Mouse (Mus musculus) kidney, embryonic 15.5 days (tissue): ENCODE measurements around the gene Eif2s2. TPM values are rescaled to one million over a fixed set of nuclear protein-coding genes. Genes with fewer than 3 reads are reported as not detected.

Source experiments
- polyA plus RNA-seq: library from polyadenylated mRNA; unstranded; fragments of >200 nt; fragmentation: Nextera tagmentation; extraction: Ambion mirVana; gene quantifications from 2 replicates; pipeline ENCODE4 v1.2.1, GENCODE M21; 2015

The Eif2s2 gene
- polyA plus RNA-seq, 1 experiment from 2014 or later, result 93.7 TPM

Other genes starting within 250 kb of the Eif2s2 start
- gene Chmp4b, start 241.2 kb downstream of the Eif2s2 start, polyA plus RNA-seq, result 24.6 and 24.8 TPM in 2 replicates
- not detected in 2 replicates for gene Gm14214, start 122.9 kb downstream of the Eif2s2 start, polyA plus RNA-seq
- gene Raly, start 101.8 kb downstream of the Eif2s2 start, polyA plus RNA-seq, result 47.3 and 54.3 TPM in 2 replicates
- 0.66 and 0.91 TPM in 2 replicates for gene a, start 101.5 kb downstream of the Eif2s2 start, polyA plus RNA-seq
- gene Gm14226, start 125.3 kb upstream of the Eif2s2 start, polyA plus RNA-seq, result 1.5 and 2.0 TPM in 2 replicates
- 75.5 and 80.4 TPM in 2 replicates for gene Ahcy, start 181.6 kb upstream of the Eif2s2 start, polyA plus RNA-seq
- 60.9 and 63.1 TPM in 2 replicates for gene Itch, start 240.6 kb upstream of the Eif2s2 start, polyA plus RNA-seq